Mouse (Mus musculus): ENCODE results near the gene Acbd6. TPM values are rescaled to one million over a fixed set of nuclear protein-coding genes. Genes with fewer than 3 reads are reported as not detected.

Gene Acbd6
- total RNA-seq, 1 experiment from 2014 or later = 23.6 TPM

Other genes starting within 250 kb of the Acbd6 start
- 87.3 and 97.9 TPM in 2 replicates for gene Xpr1, start 140.7 kb upstream of the Acbd6 start, total RNA-seq (2017)
- not detected in 2 replicates for gene Lhx4, start 193.6 kb downstream of the Acbd6 start, total RNA-seq (2017)